Mouse (Mus musculus): ENCODE measurements around the gene Ren1. TPM values are rescaled to one million over a fixed set of nuclear protein-coding genes. Genes with fewer than 3 reads are reported as not detected.

Gene Ren1
- polyA plus RNA-seq, 1 experiment from 2014 or later = 6.6 TPM

DNA sequence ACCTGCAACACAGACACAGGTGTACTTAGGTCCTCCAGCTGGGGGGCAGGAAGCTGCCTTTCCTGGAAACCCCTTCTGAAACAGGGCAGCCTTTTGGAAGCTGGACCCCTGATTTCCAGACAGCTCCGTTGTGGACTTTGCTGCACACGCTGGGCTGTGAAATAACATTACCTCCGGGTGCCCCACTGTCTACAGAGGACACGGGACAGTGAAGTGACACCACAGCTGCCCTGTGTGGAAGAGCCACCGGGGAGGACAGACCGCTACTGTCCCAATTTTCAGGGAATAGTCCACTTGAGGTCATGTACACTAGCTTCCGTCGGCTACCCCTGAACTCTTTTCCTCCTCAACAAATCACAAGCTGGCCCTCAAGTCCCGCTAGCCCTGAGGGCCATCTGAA, 58.0 kb downstream of the Ren1 start:
- no peak for ATAC-seq
- Histone ChIP-seq H3K4me3 (ENCODE audit: low read length) (no peak overlapping the region), H3K9ac (ENCODE audit: low read depth, low read length) (no peak overlapping the region), H3K9me3 (ENCODE audit: control insufficient read depth, low read length) (no peaks in the 10 kb centered on the region), H3K4me1 (ENCODE audit: control insufficient read depth, insufficient read depth, low read depth, low read length) (0 out of 2 replicates have a peak, but pooled peaks cover 3% of the 10 kb centered on the region), H3K27ac (ENCODE audit: low read depth, low read length) (no peak overlapping the region), H3K27me3 (replicated peaks; ENCODE audit: control insufficient read depth, insufficient read depth, low read length) (no peaks in the 10 kb centered on the region), H3K36me3 (ENCODE audit: control insufficient read depth, insufficient read depth, low read length) (no peaks in the 10 kb centered on the region), H3K4me2 (ENCODE audit: low read length) (no peak overlapping the region)
- 47% methylated on average over 9 of the region's 9 CpGs for WGBS

DNA sequence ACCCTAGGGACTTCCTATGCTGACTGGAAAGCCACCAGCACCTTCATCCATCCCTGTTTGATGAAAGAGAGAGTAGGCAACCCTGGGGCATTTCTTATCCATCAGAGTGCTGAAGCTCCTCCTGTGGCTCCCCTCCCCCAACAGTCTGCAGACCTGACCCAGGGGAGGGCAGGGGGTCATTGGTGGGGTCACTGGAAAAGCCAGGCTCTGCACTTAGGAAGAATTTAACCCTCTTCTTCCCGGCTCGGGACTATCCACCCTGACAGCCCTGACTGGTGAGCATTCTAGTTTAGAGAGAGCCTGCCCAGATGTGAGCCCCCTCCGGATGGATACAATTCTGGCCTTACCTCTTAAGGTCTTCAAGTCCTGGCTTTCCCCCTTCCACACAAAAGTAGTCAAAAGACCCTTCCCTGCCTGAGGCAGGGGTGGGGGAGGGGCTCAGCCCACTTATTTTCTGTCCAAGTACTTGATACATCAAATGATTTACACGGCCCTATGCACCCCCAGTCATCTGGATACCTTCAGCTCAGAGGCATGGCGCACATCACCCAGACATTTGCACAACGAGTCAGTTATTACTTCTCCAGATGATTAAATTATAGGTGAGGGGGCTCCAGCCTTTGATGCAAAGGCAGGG, 58.7 kb downstream of the Ren1 start:
- Histone ChIP-seq H3K36me3 (ENCODE audit: control insufficient read depth, insufficient read depth, low read length) (no peaks in the 10 kb centered on the region), H3K4me2 (ENCODE audit: low read length) (no peak overlapping the region), H3K27me3 (replicated peaks; ENCODE audit: control insufficient read depth, insufficient read depth, low read length) (no peaks in the 10 kb centered on the region), H3K9ac (ENCODE audit: low read depth, low read length) (no peak overlapping the region), H3K9me3 (ENCODE audit: control insufficient read depth, low read length) (no peaks in the 10 kb centered on the region), H3K4me3 (ENCODE audit: low read length) (no peak overlapping the region), H3K27ac (ENCODE audit: low read depth, low read length) (no peak overlapping the region), H3K4me1 (ENCODE audit: control insufficient read depth, insufficient read depth, low read depth, low read length) (0 out of 2 replicates have a peak, but pooled peaks cover 3% of the 10 kb centered on the region)
- no peak for ATAC-seq
- 15% methylated on average over 6 of the region's 6 CpGs for WGBS

DNA sequence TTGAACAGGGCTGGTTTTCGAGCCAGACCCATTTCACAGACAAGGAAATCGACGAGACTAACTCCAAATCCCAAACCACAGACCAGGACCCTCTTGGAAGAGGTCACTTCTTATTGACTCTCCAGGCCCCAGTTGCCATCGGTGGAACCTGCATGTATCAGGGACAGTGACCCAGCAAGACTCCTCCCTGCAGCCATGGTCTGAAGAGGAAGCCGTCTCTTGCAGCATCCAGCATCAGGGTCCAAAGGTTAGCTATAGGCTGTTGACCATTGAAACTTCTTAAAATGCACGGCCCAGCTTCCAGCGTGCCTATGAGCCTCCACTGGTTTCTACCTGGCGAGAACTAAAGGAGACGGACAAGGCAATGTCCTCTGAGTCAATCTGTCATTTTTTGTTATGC, 59.5 kb downstream of the Ren1 start:
- Histone ChIP-seq H3K27me3 (replicated peaks; ENCODE audit: control insufficient read depth, insufficient read depth, low read length) (no peaks in the 10 kb centered on the region), H3K4me3 (ENCODE audit: low read length) (no peak overlapping the region), H3K36me3 (ENCODE audit: control insufficient read depth, insufficient read depth, low read length) (no peaks in the 10 kb centered on the region), H3K4me1 (ENCODE audit: control insufficient read depth, insufficient read depth, low read depth, low read length) (peaks cover 3% of the 10 kb centered on the region; the same call in 1 of the 2 replicates), H3K27ac (ENCODE audit: low read depth, low read length) (no peak overlapping the region), H3K9me3 (ENCODE audit: control insufficient read depth, low read length) (no peaks in the 10 kb centered on the region), H3K9ac (ENCODE audit: low read depth, low read length) (no peak overlapping the region), H3K4me2 (ENCODE audit: low read length) (no peak overlapping the region)
- no peak for ATAC-seq
- WGBS = 63% methylated on average over 9 of the region's 9 CpGs

Other genes starting within 250 kb of the Ren1 start
- gene Ppp1r15b, start 219.4 kb upstream of the Ren1 start, polyA plus RNA-seq (2015; fragmentation: Nextera tagmentation; extraction: Ambion mirVana) = 22.2 and 29.1 TPM in 2 replicates
- 15.0 TPM in 2 replicates for gene Plekha6, start 186.3 kb upstream of the Ren1 start, polyA plus RNA-seq (2015; fragmentation: Nextera tagmentation; extraction: Ambion mirVana)
- not detected in 2 replicates for gene Golt1a, start 40.7 kb upstream of the Ren1 start, polyA plus RNA-seq (2015; fragmentation: Nextera tagmentation; extraction: Ambion mirVana)
- gene Kiss1, start 28.6 kb upstream of the Ren1 start, polyA plus RNA-seq (2015; fragmentation: Nextera tagmentation; extraction: Ambion mirVana) = not detected in 2 replicates
- gene Etnk2, start 13.1 kb downstream of the Ren1 start, polyA plus RNA-seq (2015; fragmentation: Nextera tagmentation; extraction: Ambion mirVana) = 25.7 and 29.5 TPM in 2 replicates
- 2.9 and 5.1 TPM in 2 replicates for gene Sox13, start 73.9 kb downstream of the Ren1 start, polyA plus RNA-seq (2015; fragmentation: Nextera tagmentation; extraction: Ambion mirVana)